Mouse (Mus musculus): Measurements from ENCODE around the gene Ugt2b38.

- TF ChIP-seq CTCF (IDR thresholded peaks at IDR 0.05; ENCODE audit: low read depth, low read length) (no peak), EP300 (IDR thresholded peaks at IDR 0.05; ENCODE audit: insufficient read depth, low read depth, low read length) (no peak), POLR2A (IDR thresholded peaks at IDR 0.05; ENCODE audit: insufficient read depth, low read length) (no peak)
Measured at GRCm38 (mm10) chr5:87458810-87459209, 34.8 kb upstream of the Ugt2b38 start.

All from ES-Bruce4 (cell line).